ENCODE assay signal across 25 mouse cellular contexts in the genomic region with DNA sequence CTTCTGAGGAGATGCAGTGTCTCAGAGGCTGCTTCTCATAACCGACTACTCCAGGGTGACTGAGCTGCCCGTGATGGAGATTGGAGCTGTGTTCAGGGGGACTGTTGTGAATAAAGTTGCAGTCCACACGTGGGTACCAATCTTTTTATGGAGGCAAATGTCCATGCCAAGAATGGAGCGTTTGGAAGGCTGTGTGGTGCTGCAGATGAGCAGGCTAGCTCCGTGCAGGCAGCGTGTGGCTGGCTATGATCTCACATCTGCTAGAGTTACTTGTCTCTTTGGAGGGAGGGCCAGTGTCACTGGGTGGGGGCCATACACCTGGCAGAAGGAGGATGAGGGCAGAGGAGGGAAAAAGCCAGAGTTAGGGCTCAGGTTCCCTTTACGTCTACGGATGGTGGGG. TPM values are rescaled to one million over a fixed set of nuclear protein-coding genes. Genes with fewer than 3 reads are reported as not detected.
DNase-seq lines count a peak whose midpoint lies in the region; ATAC-seq and TF ChIP-seq lines count a peak whose summit lies in the region.
"Had no signal": no experiment of that assay in that cellular context is flagged by ENCODE, and none has a peak within 500 bp of the region (broad histone marks: within the 10 kb centered on the region; RNA-seq: fewer than 3 reads in every experiment).

No protein-coding gene starts in this region.

- H3K4me3 ChIP-seq in gastrocnemius, adult 2 months = no peak overlapping the region
- H3K4me3 ChIP-seq: embryonic facial prominence, embryonic 13.5 days; embryonic facial prominence, embryonic 15.5 days; erythroblast, embryonic 14.5 days; forebrain, embryonic 10.5 days; forebrain, embryonic 12.5 days had no signal

- H3K27ac ChIP-seq in gastrocnemius, adult 2 months = peak overlapping the region; percentile 20; the same call in 1 of the 2 replicates
- H3K27ac ChIP-seq: embryonic facial prominence, embryonic 13.5 days; embryonic facial prominence, embryonic 15.5 days; forebrain, embryonic 10.5 days; forebrain, embryonic 12.5 days had no signal

- intact Hi-C loops in gastrocnemius, adult 2 months (cut with DNase I) = no loop called here
- intact Hi-C loops in gastrocnemius, postnatal 36 days (cut with DNase I) = no loop called here

- peak; percentile 51 for ATAC-seq in frontal cortex, adult (ENCODE audit: low TSS enrichment)
- ATAC-seq: forebrain, embryonic 14.5 days; forebrain, embryonic 16.5 days; Patski had no signal

- DNase-seq in frontal cortex, postnatal 14 days (ENCODE audit: low spot score in 2 of 2) = no peak
- DNase-seq in gastrocnemius, adult 2 months = peak; percentile 40
- no peak for DNase-seq in gastrocnemius, postnatal 36 days
- peak; percentile 79 for DNase-seq in A20 (ENCODE audit: low read depth, low spot score)
- peak; percentile 64 for DNase-seq in brain, adult 2 months (ENCODE audit: low read depth, low spot score)
- no peak for DNase-seq in heart, adult 18-20 months
- DNase-seq in T-cell, adult 2 months (ENCODE audit: low spot score) = no peak
- DNase-seq: adrenal gland, adult 2 months; adrenal gland, postnatal 10 days; adrenal gland, postnatal 25 days; cerebellum, adult 18-20 months; cerebellum, adult 8-10 months; cerebellum, adult 9-11 months; cerebellum, postnatal 14 days; cerebellum, postnatal 36 days; embryo, embryonic 11 days had no signal

- TF ChIP-seq CTCF in gastrocnemius, adult 2 months (IDR thresholded peaks at IDR 0.05) = no peak

RNA-seq across cellular contexts. Expression of a gene that starts 59.0 kb away (rescaled TPM):
- total RNA-seq in gastrocnemius, adult 2 months (2021) = 10 to 100 TPM; 18.0 to 19.5 TPM
- 10 to 100 TPM; 16.3 to 21.5 TPM for total RNA-seq in gastrocnemius, postnatal 36 days (2021)
- 10 to 100 TPM; 19.3 to 22.1 TPM for total RNA-seq in heart, adult 18-20 months (2021)

Comparison
In these comparisons a context has a peak if more than half of its experiments do, and no peak if none do; other contexts are left out.
1. DNase-seq: peak in gastrocnemius, adult 2 months (single experiment), A20 (single experiment) and brain, adult 2 months (single experiment); none in frontal cortex, postnatal 14 days (0 of 2), gastrocnemius, postnatal 36 days (0 of 2), heart, adult 18-20 months (0 of 2) and T-cell, adult 2 months (single experiment).